Mouse (Mus musculus) neural tube, postnatal 0 days (tissue): ENCODE results near the gene Vangl2. TPM values are rescaled to one million over a fixed set of nuclear protein-coding genes. Genes with fewer than 3 reads are reported as not detected.

Experiments
- polyA plus RNA-seq: library from polyadenylated mRNA; unstranded; fragments of >200 nt; fragmentation: Nextera tagmentation; extraction: Ambion mirVana; gene quantifications from 2 replicates; pipeline ENCODE4 v1.2.1, GENCODE M21; 2015

The Vangl2 gene
- 33.8 and 37.6 TPM in 2 replicates for polyA plus RNA-seq

GRCm38 (mm10) chr1:172028394-172029275, at the start of gene Vangl2:
Vangl2 (minus strand) TSS chr1:172028444.

GRCm38 (mm10) chr1:172057491-172057921, 29.3 kb upstream of the Vangl2 start, which contains the start of gene Nhlh1:
Nhlh1 (minus strand) TSS chr1:172057573.

Other genes with a start within 250 kb of the Vangl2 start
- 2.2 and 3.2 TPM in 2 replicates for gene Cd84, start 188.7 kb downstream of the Vangl2 start, polyA plus RNA-seq
- gene Gm10521, start 132.8 kb downstream of the Vangl2 start, polyA plus RNA-seq, result not detected in 2 replicates
- gene Slamf6, start 110.9 kb downstream of the Vangl2 start, polyA plus RNA-seq, result 0.17 and 0.49 TPM in 2 replicates
- 1.2 and 1.8 TPM in 2 replicates for gene Nhlh1, start 29.1 kb upstream of the Vangl2 start, polyA plus RNA-seq
- 110 and 122 TPM in 2 replicates for gene Copa, start 54.1 kb upstream of the Vangl2 start, polyA plus RNA-seq
- 86.3 and 89.9 TPM in 2 replicates for gene Ncstn, start 54.4 kb upstream of the Vangl2 start, polyA plus RNA-seq
- 135 and 145 TPM in 2 replicates for gene Pex19, start 98.3 kb upstream of the Vangl2 start, polyA plus RNA-seq
- gene Dcaf8, start 119.6 kb upstream of the Vangl2 start, polyA plus RNA-seq, result 74.8 and 76.1 TPM in 2 replicates
- gene Pea15a, start 178.4 kb upstream of the Vangl2 start, polyA plus RNA-seq, result 422 and 475 TPM in 2 replicates
- gene Casq1, start 191.4 kb upstream of the Vangl2 start, polyA plus RNA-seq, result 1.4 and 1.8 TPM in 2 replicates
- gene Atp1a4, start 230.0 kb upstream of the Vangl2 start, polyA plus RNA-seq, result 0.04 TPM in 1 of 2 replicates, not detected in the other
- 101 and 117 TPM in 2 replicates for gene Igsf8, start 233.2 kb upstream of the Vangl2 start, polyA plus RNA-seq